Mouse (Mus musculus): Measurements from ENCODE around the gene Pbx4. TPM values are rescaled to one million over a fixed set of nuclear protein-coding genes. Genes with fewer than 3 reads are reported as not detected.

Gene Pbx4
- polyA plus RNA-seq, 1 experiment from 2014 or later = 58.8 TPM

GRCm38 (mm10) chr8:69860807-69861206 is 28.5 kb downstream of the Pbx4 start:
- H3K36me3 ChIP-seq = peaks cover 47% of the 10 kb centered on the region
- H3K9me3 ChIP-seq = no peaks in the 10 kb centered on the region
- no peak overlapping the region for H3K4me3 ChIP-seq
- WGBS = 62% methylated on average over 4 of the region's 4 CpGs
- no peak overlapping the region for H3K9ac ChIP-seq
- no peaks in the 10 kb centered on the region for H3K27me3 ChIP-seq
- H3K4me1 ChIP-seq (replicated peaks) = no peaks in the 10 kb centered on the region
- no peak overlapping the region for H3K4me2 ChIP-seq
- ATAC-seq (ENCODE audit: low read depth) = no peak
- H3K27ac ChIP-seq (replicated peaks) = no peak overlapping the region

DNA sequence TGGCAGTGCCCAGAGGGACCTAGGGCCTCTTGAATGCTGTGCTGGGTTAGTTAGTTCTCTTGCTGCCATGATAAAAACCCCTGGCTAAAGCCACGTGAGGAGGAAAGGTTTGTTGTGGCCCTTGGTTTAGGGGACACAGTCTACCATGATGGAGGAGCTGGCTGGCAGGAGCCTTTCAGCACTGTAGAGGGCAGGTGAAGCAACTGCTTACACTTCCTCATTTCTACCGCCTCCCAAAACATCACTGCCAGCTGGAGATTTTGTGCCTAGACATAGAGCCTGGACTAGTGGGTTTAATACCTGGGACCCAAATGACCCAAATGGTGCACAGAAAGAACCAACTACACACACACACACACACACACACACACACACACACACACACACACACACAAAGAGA is 29.0 kb downstream of the Pbx4 start:
- H3K27me3 ChIP-seq = no peaks in the 10 kb centered on the region
- H3K4me2 ChIP-seq = no peak overlapping the region
- no peaks in the 10 kb centered on the region for H3K9me3 ChIP-seq
- ATAC-seq (ENCODE audit: low read depth) = no peak
- no peaks in the 10 kb centered on the region for H3K4me1 ChIP-seq (replicated peaks)
- WGBS = 64% methylated on average over 2 of the region's 2 CpGs
- no peak overlapping the region for H3K4me3 ChIP-seq
- H3K9ac ChIP-seq = no peak overlapping the region
- H3K27ac ChIP-seq (replicated peaks) = no peak overlapping the region
- peaks cover 47% of the 10 kb centered on the region for H3K36me3 ChIP-seq

GRCm38 (mm10) chr8:69863387-69864020 is 31.2 kb downstream of the Pbx4 start:
- ATAC-seq (ENCODE audit: low read depth) = no peak
- WGBS = 95% methylated on average over 5 of the region's 5 CpGs
- H3K27ac ChIP-seq (replicated peaks) = no peak overlapping the region
- no peaks in the 10 kb centered on the region for H3K9me3 ChIP-seq
- no peaks in the 10 kb centered on the region for H3K4me1 ChIP-seq (replicated peaks)
- no peaks in the 10 kb centered on the region for H3K27me3 ChIP-seq
- peaks cover 44% of the 10 kb centered on the region for H3K36me3 ChIP-seq
- no peak overlapping the region for H3K4me2 ChIP-seq
- H3K4me3 ChIP-seq = no peak overlapping the region
- H3K9ac ChIP-seq = no peak overlapping the region

DNA sequence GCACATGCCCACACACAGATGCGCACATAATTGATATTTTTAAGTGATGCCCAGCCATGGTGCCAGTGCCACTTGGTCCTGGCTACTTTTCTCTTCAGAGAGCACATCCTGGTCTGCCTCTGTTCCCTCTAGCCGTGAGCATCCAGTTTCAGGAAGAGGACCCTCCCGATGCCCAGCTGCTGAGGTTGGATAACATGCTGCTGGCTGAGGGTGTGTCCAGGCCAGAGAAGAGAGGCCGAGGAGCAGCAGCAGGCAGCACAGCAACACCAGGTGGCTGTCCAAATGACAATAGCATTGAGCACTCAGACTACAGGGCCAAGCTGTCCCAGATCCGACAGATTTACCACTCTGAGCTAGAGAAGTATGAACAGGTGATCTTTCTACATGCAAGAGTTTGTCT is 31.9 kb downstream of the Pbx4 start:
- H3K27me3 ChIP-seq = no peaks in the 10 kb centered on the region
- ATAC-seq (ENCODE audit: low read depth) = no peak
- 84% methylated on average over 5 of the region's 5 CpGs for WGBS
- H3K36me3 ChIP-seq = peaks cover 40% of the 10 kb centered on the region
- H3K4me2 ChIP-seq = no peak overlapping the region
- H3K4me3 ChIP-seq = no peak overlapping the region
- no peaks in the 10 kb centered on the region for H3K4me1 ChIP-seq (replicated peaks)
- no peak overlapping the region for H3K27ac ChIP-seq (replicated peaks)
- no peaks in the 10 kb centered on the region for H3K9me3 ChIP-seq
- H3K9ac ChIP-seq = no peak overlapping the region

- H3K36me3 ChIP-seq = peaks cover 27% of the 10 kb centered on the region
- no peak overlapping the region for H3K9ac ChIP-seq
- H3K4me3 ChIP-seq = no peak overlapping the region
- no peaks in the 10 kb centered on the region for H3K27me3 ChIP-seq
- no peak for ATAC-seq (ENCODE audit: low read depth)
- no peaks in the 10 kb centered on the region for H3K9me3 ChIP-seq
- no peaks in the 10 kb centered on the region for H3K4me1 ChIP-seq (replicated peaks)
- no peak overlapping the region for H3K4me2 ChIP-seq
- 79% methylated on average over 5 of the region's 5 CpGs for WGBS
- no peak overlapping the region for H3K27ac ChIP-seq (replicated peaks)
Observed at GRCm38 (mm10) chr8:69867696-69868326, 35.5 kb downstream of the Pbx4 start.

DNA sequence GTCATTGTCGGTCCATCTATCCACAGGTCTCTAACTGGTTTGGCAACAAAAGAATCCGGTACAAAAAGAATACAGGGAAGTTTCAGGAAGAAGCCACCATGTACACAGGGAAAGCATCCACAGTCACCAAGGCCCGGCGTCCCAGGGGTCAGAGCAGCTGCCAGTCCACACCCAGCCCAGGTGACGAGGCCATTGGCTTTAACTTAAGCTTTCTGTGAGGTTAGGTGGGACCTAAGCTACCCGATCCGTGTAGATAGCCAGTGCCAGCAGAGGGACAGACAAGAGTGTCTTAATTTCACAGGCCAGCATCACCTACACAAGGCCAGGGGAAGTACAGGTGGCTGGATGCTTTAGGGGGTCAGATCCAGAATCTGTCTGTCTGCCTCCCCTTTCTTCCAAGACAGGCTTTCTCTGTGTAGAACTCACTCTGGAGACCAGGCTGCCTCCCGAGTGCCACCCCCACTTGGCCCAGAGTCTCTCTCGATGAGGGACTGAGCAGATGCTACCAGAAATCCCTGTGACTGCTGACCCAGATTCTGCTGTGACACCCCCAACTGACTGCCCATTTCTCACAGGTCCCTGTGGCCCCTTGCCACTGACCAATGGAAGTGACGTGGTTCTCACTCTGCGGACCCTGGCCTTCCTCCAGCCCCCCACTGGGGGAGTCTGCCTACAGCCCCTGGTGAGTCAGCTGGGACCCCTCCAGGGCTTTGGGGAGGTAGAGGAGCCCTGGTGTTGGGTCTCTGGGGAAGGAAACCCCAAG is 37.9 kb downstream of the Pbx4 start:
- Histone ChIP-seq H3K4me2 (no peak overlapping the region), H3K9me3 (no peaks in the 10 kb centered on the region), H3K36me3 (peaks cover 15% of the 10 kb centered on the region), H3K27me3 (no peaks in the 10 kb centered on the region), H3K9ac (no peak overlapping the region), H3K4me3 (no peak overlapping the region), H3K4me1 (replicated peaks) (no peaks in the 10 kb centered on the region), H3K27ac (replicated peaks) (no peak overlapping the region)
- no peak for ATAC-seq (ENCODE audit: low read depth)
- WGBS = 82% methylated on average over 11 of the region's 11 CpGs

DNA sequence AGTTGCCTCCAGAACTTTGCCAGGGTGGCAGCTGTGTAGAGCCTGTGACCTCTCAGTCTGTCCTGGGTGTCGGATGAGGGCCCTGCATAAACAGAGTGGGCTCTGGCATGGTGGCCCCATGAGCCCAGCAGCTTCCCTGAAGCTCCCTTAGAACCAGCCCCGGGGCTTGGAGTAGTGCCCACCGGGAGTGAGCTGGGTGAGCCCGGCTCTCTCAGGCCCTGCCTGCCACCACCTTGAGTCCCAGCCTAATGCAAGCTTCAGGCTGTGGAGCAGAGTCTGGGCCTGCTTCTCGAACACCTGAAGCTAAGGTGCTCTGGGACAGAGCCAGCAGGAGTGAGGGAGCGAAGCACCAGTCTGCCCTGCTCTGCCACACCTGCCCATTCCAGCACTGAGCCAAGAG is 38.6 kb downstream of the Pbx4 start:
- no peak for ATAC-seq (ENCODE audit: low read depth)
- Histone ChIP-seq H3K27me3 (no peaks in the 10 kb centered on the region), H3K36me3 (peaks cover 15% of the 10 kb centered on the region; the same call in 1 of the 2 replicates), H3K4me2 (no peak overlapping the region), H3K27ac (replicated peaks) (no peak overlapping the region), H3K4me3 (no peak overlapping the region), H3K9me3 (no peaks in the 10 kb centered on the region), H3K4me1 (replicated peaks) (no peaks in the 10 kb centered on the region), H3K9ac (no peak overlapping the region)
- WGBS = 89% methylated on average over 6 of the region's 6 CpGs

DNA sequence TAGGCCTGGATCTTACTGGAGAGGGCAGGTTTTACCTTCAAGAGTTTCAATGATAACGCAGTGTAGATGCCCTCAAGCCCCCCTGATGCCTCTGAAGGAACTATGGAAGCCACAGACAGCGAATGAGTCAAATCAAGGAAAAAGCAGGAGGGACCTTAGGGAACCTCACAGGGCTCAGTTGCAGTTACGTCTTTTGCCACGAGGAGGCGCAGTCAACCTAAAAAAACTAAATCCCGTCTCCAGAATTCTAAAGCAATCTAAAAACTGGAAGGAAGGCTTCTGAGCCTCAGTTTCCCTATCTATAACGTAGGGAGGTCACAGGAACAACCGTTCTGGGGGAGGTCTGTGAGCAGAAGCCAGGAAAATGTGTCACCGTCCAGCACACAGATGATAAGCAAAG is 41.9 kb downstream of the Pbx4 start:
- no peaks in the 10 kb centered on the region for H3K4me1 ChIP-seq (replicated peaks)
- no peaks in the 10 kb centered on the region for H3K9me3 ChIP-seq
- no peak overlapping the region for H3K9ac ChIP-seq
- WGBS = 12% methylated on average over 9 of the region's 9 CpGs
- H3K4me3 ChIP-seq = no peak overlapping the region
- ATAC-seq (ENCODE audit: low read depth) = no peak
- no peak overlapping the region for H3K27ac ChIP-seq (replicated peaks)
- peaks cover 23% of the 10 kb centered on the region for H3K27me3 ChIP-seq
- H3K4me2 ChIP-seq = no peak overlapping the region
- peaks cover 15% of the 10 kb centered on the region; the same call in 1 of the 2 replicates for H3K36me3 ChIP-seq

DNA sequence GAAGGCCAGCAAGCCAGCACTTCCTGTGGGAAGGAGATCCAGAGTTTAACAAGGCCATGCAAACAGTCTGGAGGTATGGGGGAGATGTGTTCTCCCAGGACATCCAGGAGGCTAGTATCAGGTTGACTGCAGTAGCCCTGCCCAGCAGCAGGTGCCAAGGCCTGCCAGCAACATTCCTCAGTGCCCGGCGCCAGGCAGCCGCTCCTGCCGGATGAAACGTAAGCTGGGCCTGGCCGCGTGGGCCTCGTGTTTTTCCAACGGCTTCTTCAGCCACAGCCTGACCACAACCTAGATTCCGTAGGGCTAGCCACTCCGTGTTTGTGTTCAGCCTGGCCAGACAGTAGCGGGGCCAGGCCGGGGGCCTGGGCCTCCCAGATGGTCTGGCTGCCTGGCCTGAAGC is 42.4 kb downstream of the Pbx4 start:
- H3K9me3 ChIP-seq = no peaks in the 10 kb centered on the region
- H3K36me3 ChIP-seq = peaks cover 15% of the 10 kb centered on the region; the same call in 1 of the 2 replicates
- H3K4me1 ChIP-seq (replicated peaks) = no peaks in the 10 kb centered on the region
- no peak overlapping the region for H3K4me2 ChIP-seq
- H3K9ac ChIP-seq = no peak overlapping the region
- no peak for ATAC-seq (ENCODE audit: low read depth)
- peaks cover 28% of the 10 kb centered on the region for H3K27me3 ChIP-seq
- no peak overlapping the region for H3K27ac ChIP-seq (replicated peaks)
- H3K4me3 ChIP-seq = no peak overlapping the region
- 86% methylated on average over 13 of the region's 13 CpGs for WGBS

DNA sequence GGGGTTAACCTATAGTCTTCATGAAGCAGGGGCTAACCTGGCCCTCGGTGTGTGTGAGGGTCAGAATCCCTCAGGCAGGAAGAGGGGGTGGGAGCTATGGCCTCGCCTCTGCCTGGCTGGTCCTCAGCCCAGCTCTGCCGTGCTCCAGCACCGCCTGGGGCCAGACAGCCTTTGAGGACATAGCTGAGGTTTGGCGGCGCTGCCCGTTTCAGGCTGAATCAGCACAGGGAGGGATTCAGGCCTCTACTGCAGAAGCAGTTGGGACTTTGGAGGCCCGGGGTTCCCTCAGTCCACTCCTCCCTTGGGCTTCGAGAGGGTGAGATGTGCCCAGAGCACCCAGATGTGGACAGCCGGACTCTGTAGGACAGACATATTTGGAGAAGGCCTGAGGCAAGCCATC is 43.8 kb downstream of the Pbx4 start:
- no peak overlapping the region for H3K4me3 ChIP-seq
- no peaks in the 10 kb centered on the region for H3K9me3 ChIP-seq
- WGBS = 47% methylated on average over 10 of the region's 10 CpGs
- peaks cover 43% of the 10 kb centered on the region for H3K27me3 ChIP-seq
- H3K9ac ChIP-seq = no peak overlapping the region
- no peak overlapping the region for H3K4me2 ChIP-seq
- no peak for ATAC-seq (ENCODE audit: low read depth)
- H3K4me1 ChIP-seq (replicated peaks) = peaks cover 11% of the 10 kb centered on the region
- no peak overlapping the region for H3K27ac ChIP-seq (replicated peaks)
- peaks cover 15% of the 10 kb centered on the region; the same call in 1 of the 2 replicates for H3K36me3 ChIP-seq

DNA sequence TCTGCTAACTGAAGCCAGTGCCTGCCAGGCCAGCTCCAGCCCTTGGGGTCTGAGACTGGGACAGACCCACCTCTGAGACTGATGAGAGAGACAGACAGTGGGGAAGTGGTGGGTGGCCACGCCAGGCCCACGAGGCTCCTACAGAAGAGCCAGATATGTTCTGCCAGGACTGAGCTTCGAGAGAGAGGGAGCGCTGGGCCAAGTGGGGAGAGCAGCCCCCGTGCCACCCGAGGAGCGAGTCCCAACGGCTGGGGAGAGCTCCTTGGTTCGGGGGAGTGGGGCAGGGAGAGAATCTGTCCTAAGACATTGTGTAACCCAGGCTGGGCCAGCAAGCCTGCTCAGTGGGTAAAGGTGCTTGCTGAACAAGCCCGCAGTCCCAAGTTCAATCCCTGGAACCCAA is 44.7 kb downstream of the Pbx4 start:
- H3K4me1 ChIP-seq (replicated peaks) = peaks cover 19% of the 10 kb centered on the region
- H3K36me3 ChIP-seq = peaks cover 9% of the 10 kb centered on the region; the same call in 1 of the 2 replicates
- 74% methylated on average over 10 of the region's 10 CpGs for WGBS
- no peak overlapping the region for H3K4me3 ChIP-seq
- ATAC-seq (ENCODE audit: low read depth) = no peak
- no peak overlapping the region for H3K9ac ChIP-seq
- no peak overlapping the region for H3K4me2 ChIP-seq
- peaks cover 51% of the 10 kb centered on the region for H3K27me3 ChIP-seq
- no peaks in the 10 kb centered on the region for H3K9me3 ChIP-seq
- no peak overlapping the region for H3K27ac ChIP-seq (replicated peaks)

DNA sequence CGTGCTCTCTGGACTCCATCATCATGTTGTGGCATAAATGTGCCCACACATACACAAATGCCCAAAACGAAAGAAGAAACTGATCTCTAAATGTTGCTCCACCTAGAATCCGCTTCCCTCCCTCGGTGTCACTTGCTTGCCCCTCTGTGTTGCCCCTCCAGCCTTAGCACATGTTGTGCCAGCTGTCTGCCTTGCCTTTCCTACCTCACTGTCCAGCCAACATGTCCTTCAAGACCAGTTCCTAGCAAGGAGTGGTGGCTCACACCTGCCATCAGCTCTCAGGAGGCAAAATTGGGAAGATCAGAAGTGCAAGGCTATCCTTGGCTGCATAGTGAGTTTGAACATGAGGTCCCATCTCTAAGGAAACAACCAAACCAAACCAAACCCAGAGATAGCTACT is 45.1 kb downstream of the Pbx4 start:
- H3K4me3 ChIP-seq = no peak overlapping the region
- 0 out of 2 replicates have a peak, but pooled peaks cover 5% of the 10 kb centered on the region for H3K36me3 ChIP-seq
- H3K4me1 ChIP-seq (replicated peaks) = peaks cover 23% of the 10 kb centered on the region
- no peak overlapping the region for H3K9ac ChIP-seq
- H3K9me3 ChIP-seq = no peaks in the 10 kb centered on the region
- ATAC-seq (ENCODE audit: low read depth) = no peak
- no peak overlapping the region for H3K27ac ChIP-seq (replicated peaks)
- peaks cover 56% of the 10 kb centered on the region for H3K27me3 ChIP-seq
- WGBS = 87% methylated on average over 4 of the region's 4 CpGs
- H3K4me2 ChIP-seq = no peak overlapping the region
